Mouse (Mus musculus) neural tube, embryonic 10.5 days (tissue): Measurements from ENCODE around the gene Elobl.
"Not testable (repeated sequence)": the region's sequence is repeated elsewhere in the genome, so short reads cannot be mapped to it uniquely, and the experiment has no call there.

ENCODE experiments used
- DNase-seq: peaks from one replicate; pipeline ENCODE4 v3.0.0-alpha.2; 2017; ENCODE audit warnings: low spot score; ENCODE audit errors: extremely low spot score

Gene Elobl

GRCm38 (mm10) chr11:88966881-88967361, at the start of gene Elobl:
Gene Elobl (minus strand): TSS chr11:88966931.
- DNase-seq: no peak

GRCm38 (mm10) chr11:89012241-89012640, 45.5 kb upstream of the Elobl start:
- no peak for DNase-seq

- DNase-seq: no peak
These were observed 42.8 kb upstream of the Elobl start for GRCm38 (mm10) chr11:89009496-89009895.

GRCm38 (mm10) chr11:89009066-89009465, 42.3 kb upstream of the Elobl start:
- DNase-seq: no peak

GRCm38 (mm10) chr11:89007582-89007981, 40.9 kb upstream of the Elobl start:
- no peak for DNase-seq

GRCm38 (mm10) chr11:89006404-89006803, 39.7 kb upstream of the Elobl start:
- no peak for DNase-seq

GRCm38 (mm10) chr11:89005473-89005872, 38.7 kb upstream of the Elobl start:
- no peak for DNase-seq

GRCm38 (mm10) chr11:89003726-89004125, 37.0 kb upstream of the Elobl start:
- DNase-seq: no peak

GRCm38 (mm10) chr11:89003078-89003477, 36.3 kb upstream of the Elobl start:
- DNase-seq: no peak

GRCm38 (mm10) chr11:89002621-89003020, 35.9 kb upstream of the Elobl start:
- DNase-seq: no peak

- no peak for DNase-seq
These were observed 35.3 kb upstream of the Elobl start for GRCm38 (mm10) chr11:89002068-89002467.

GRCm38 (mm10) chr11:89001569-89001968, 34.8 kb upstream of the Elobl start:
- DNase-seq: no peak

- DNase-seq: no peak
These were observed 33.7 kb upstream of the Elobl start for GRCm38 (mm10) chr11:89000527-89000819.

GRCm38 (mm10) chr11:88999723-89000526, 33.2 kb upstream of the Elobl start:
- no peak for DNase-seq

GRCm38 (mm10) chr11:88998974-88999722, 32.4 kb upstream of the Elobl start, which contains the start of gene Trim25:
Gene Trim25 (plus strand): TSS chr11:88999376.
- DNase-seq: peak; percentile 63

GRCm38 (mm10) chr11:88998406-88998805, 31.7 kb upstream of the Elobl start:
- no peak for DNase-seq

GRCm38 (mm10) chr11:88997343-88997742, 30.6 kb upstream of the Elobl start:
- DNase-seq: not testable (repeated sequence)

- no peak for DNase-seq
These were observed 29.7 kb upstream of the Elobl start for GRCm38 (mm10) chr11:88996427-88996826.

- no peak for DNase-seq
These were observed 28.9 kb upstream of the Elobl start for GRCm38 (mm10) chr11:88995616-88996015.

- no peak for DNase-seq
These were observed 27.8 kb upstream of the Elobl start for GRCm38 (mm10) chr11:88994492-88994891.

- no peak for DNase-seq
These were observed 26.9 kb upstream of the Elobl start for GRCm38 (mm10) chr11:88993625-88994024.

- no peak for DNase-seq
These were observed 26.5 kb upstream of the Elobl start for GRCm38 (mm10) chr11:88993186-88993585.

- DNase-seq: no peak
These were observed 22.8 kb upstream of the Elobl start for GRCm38 (mm10) chr11:88989530-88989929.
